Mouse (Mus musculus): ENCODE data around the gene Ncapg.
A peak's percentile ranks its signal among the peaks of the same experiment; 100 is the strongest.

- no peak for TF ChIP-seq CHD2 (IDR thresholded peaks at IDR 0.05; ENCODE audit: low read length)
- TF ChIP-seq EP300 (IDR thresholded peaks at IDR 0.05; ENCODE audit: low read length) = no peak
- TF ChIP-seq HCFC1 (IDR thresholded peaks at IDR 0.05; ENCODE audit: low read depth, low read length) = no peak
- TF ChIP-seq MAX (IDR thresholded peaks at IDR 0.05; ENCODE audit: low read length) = no peak
- no peak for TF ChIP-seq POLR2A (IDR thresholded peaks at IDR 0.05; ENCODE audit: low read depth, low read length)
- peak in 1 of 2 experiments; percentile 68; a peak in 3 of 4 replicates for TF ChIP-seq CTCF (conservative IDR thresholded peaks at IDR 0.05 in 1 of 2, IDR thresholded peaks at IDR 0.05 in 1 of 2; ENCODE audit: low read depth in 2 of 2, low read length in 2 of 2)
- TF ChIP-seq RCOR1 (conservative IDR thresholded peaks at IDR 0.05; ENCODE audit: low read depth, low read length) = no peak
- no peak for TF ChIP-seq ETS1 (conservative IDR thresholded peaks at IDR 0.05; ENCODE audit: low read depth, low read length)
- TF ChIP-seq SMC3 (IDR thresholded peaks at IDR 0.05; ENCODE audit: low read depth, low read length) = peak; percentile 54
- no peak for TF ChIP-seq MYC (IDR thresholded peaks at IDR 0.05; ENCODE audit: low read depth, low read length)
- no peak for TF ChIP-seq UBTF (IDR thresholded peaks at IDR 0.05; ENCODE audit: low read depth, low read length)
- TF ChIP-seq NELFE (IDR thresholded peaks at IDR 0.05; ENCODE audit: low read depth, low read length) = no peak
- no peak for TF ChIP-seq ZMIZ1 (IDR thresholded peaks at IDR 0.05; ENCODE audit: low read depth, low read length)
Observed at GRCm38 (mm10) chr5:45668324-45668723, 1.4 kb upstream of the Ncapg start.

Measured in CH12.LX (cell line).